Mouse (Mus musculus) embryonic facial prominence, embryonic 10.5 days (tissue): ENCODE measurements around the gene Lrrc26. TPM values are rescaled to one million over a fixed set of nuclear protein-coding genes. Genes with fewer than 3 reads are reported as not detected.

Source experiments
- DNase-seq: peaks from one replicate; pipeline ENCODE4 v3.0.0-alpha.2; 2017; ENCODE audit warnings: low spot score
- H3K27ac ChIP-seq: fragments of 300-500 bp; sonication (generic); replicated peaks from 2 replicates; pipeline ENCODE4 v1.5.1; 2016; ENCODE audit warnings: mild to moderate bottlenecking
- H3K27me3 ChIP-seq: fragments of 300-500 bp; sonication (generic); replicated peaks from 2 replicates; pipeline ENCODE4 v1.6.1; 2016; ENCODE audit warnings: low read depth, mild to moderate bottlenecking; ENCODE audit not compliant: poor library complexity, severe bottlenecking
- H3K36me3 ChIP-seq: fragments of 300-500 bp; sonication (generic); replicated peaks from 2 replicates; pipeline ENCODE4 v1.6.1; 2016; ENCODE audit warnings: mild to moderate bottlenecking, moderate library complexity
- H3K4me1 ChIP-seq: fragments of 300-500 bp; sonication (generic); 2 replicates; pipeline ENCODE4 v1.6.1; 2016
- H3K4me3 ChIP-seq: fragments of 300-500 bp; sonication (generic); 2 replicates; pipeline ENCODE4 v1.5.1; 2016; ENCODE audit warnings: mild to moderate bottlenecking, moderate library complexity
- H3K9me3 ChIP-seq: fragments of 300-500 bp; sonication (generic); 2 replicates; pipeline ENCODE4 v1.6.1; 2016; ENCODE audit warnings: mild to moderate bottlenecking
- WGBS: fragments of 180-500 bp; shearing (Covaris S2); methylation state at CpG from one replicate; pipeline ENCODE4 v1.1.7; 2016; 5-methylcytosine and 5-hydroxymethylcytosine counted together
- polyA plus RNA-seq: library from polyadenylated mRNA; unstranded; fragments of >200 nt; fragmentation: Nextera tagmentation; extraction: Ambion mirVana; gene quantifications from 2 replicates; pipeline ENCODE4 v1.2.1, GENCODE M21; 2016

Gene Lrrc26
- polyA plus RNA-seq, 1 experiment from 2014 or later: not detected

- H3K27ac ChIP-seq: no peak overlapping the region
- no peak overlapping the region for H3K4me3 ChIP-seq
- WGBS: 53% methylated on average over 2 of the region's 2 CpGs
Observed at GRCm38 (mm10) chr2:25258887-25259286, 30.8 kb upstream of the Lrrc26 start.

GRCm38 (mm10) chr2:25261870-25262269, 27.8 kb upstream of the Lrrc26 start:
- WGBS: 51% methylated on average over 12 of the region's 12 CpGs
- peaks cover 47% of the 10 kb centered on the region for H3K4me1 ChIP-seq
- no peaks in the 10 kb centered on the region for H3K9me3 ChIP-seq
- H3K4me3 ChIP-seq: peak overlapping the region; percentile 85
- H3K36me3 ChIP-seq: peaks cover 2% of the 10 kb centered on the region; the same call in 1 of the 2 replicates
- no peak for DNase-seq
- H3K27me3 ChIP-seq: peaks cover 28% of the 10 kb centered on the region
- peak overlapping the region; percentile 78 for H3K27ac ChIP-seq

More at GRCm38 (mm10) chr2:25258887-25259286, 30.8 kb upstream of the Lrrc26 start:
- Histone ChIP-seq H3K36me3 (no peaks in the 10 kb centered on the region), H3K4me1 (peaks cover 39% of the 10 kb centered on the region), H3K27me3 (peaks cover 14% of the 10 kb centered on the region), H3K9me3 (no peaks in the 10 kb centered on the region)
- DNase-seq: no peak

- WGBS: under 1% methylated on average over 39 of the region's 39 CpGs
- H3K27me3 ChIP-seq: peaks cover 28% of the 10 kb centered on the region
- peaks cover 52% of the 10 kb centered on the region for H3K4me1 ChIP-seq
- H3K9me3 ChIP-seq: no peaks in the 10 kb centered on the region
- H3K27ac ChIP-seq: peak within 1 kb of the TSS; percentile 78
- peak; percentile 95 for DNase-seq
- H3K4me3 ChIP-seq: peak within 1 kb of the TSS; percentile 85
- H3K36me3 ChIP-seq: peaks cover 6% of the 10 kb centered on the region; the same call in 1 of the 2 replicates
Observed at GRCm38 (mm10) chr2:25262291-25262767, 27.4 kb upstream of the Lrrc26 start, which contains the start of gene Tprn. TSS of gene Tprn (plus strand) at chr2:25262618.

- peak overlapping the region; percentile 78 for H3K27ac ChIP-seq
- WGBS: under 1% methylated on average over 82 of the region's 82 CpGs
- H3K9me3 ChIP-seq: no peaks in the 10 kb centered on the region
- H3K4me1 ChIP-seq: peaks cover 52% of the 10 kb centered on the region
- H3K4me3 ChIP-seq: peak overlapping the region; percentile 85
- peaks cover 12% of the 10 kb centered on the region for H3K36me3 ChIP-seq
- peak; percentile 64 for DNase-seq
- peaks cover 28% of the 10 kb centered on the region for H3K27me3 ChIP-seq
Observed at GRCm38 (mm10) chr2:25262795-25263622, 26.7 kb upstream of the Lrrc26 start.

- Histone ChIP-seq H3K9me3 (no peaks in the 10 kb centered on the region), H3K4me3 (peak overlapping the region; percentile 85), H3K27ac (no peak overlapping the region), H3K36me3 (peaks cover 20% of the 10 kb centered on the region), H3K27me3 (peaks cover 28% of the 10 kb centered on the region), H3K4me1 (peaks cover 52% of the 10 kb centered on the region)
- no peak for DNase-seq
- WGBS: 19% methylated on average over 12 of the region's 12 CpGs
Observed at GRCm38 (mm10) chr2:25263623-25264285, 26.0 kb upstream of the Lrrc26 start.

GRCm38 (mm10) chr2:25264286-25264660, 25.4 kb upstream of the Lrrc26 start:
- no peak for DNase-seq

GRCm38 (mm10) chr2:25264851-25265250, 24.9 kb upstream of the Lrrc26 start:
- peak overlapping the region; percentile 29; the same call in 1 of the 2 replicates for H3K4me3 ChIP-seq
- H3K27me3 ChIP-seq: peaks cover 28% of the 10 kb centered on the region
- WGBS: 73% methylated on average over 3 of the region's 3 CpGs
- no peak overlapping the region for H3K27ac ChIP-seq
- DNase-seq: no peak
- no peaks in the 10 kb centered on the region for H3K9me3 ChIP-seq
- peaks cover 52% of the 10 kb centered on the region for H3K4me1 ChIP-seq
- H3K36me3 ChIP-seq: peaks cover 31% of the 10 kb centered on the region

More at GRCm38 (mm10) chr2:25264286-25264660, 25.4 kb upstream of the Lrrc26 start:
- WGBS: 78% methylated on average over 5 of the region's 5 CpGs
- Histone ChIP-seq H3K4me1 (peaks cover 52% of the 10 kb centered on the region), H3K27ac (no peak overlapping the region), H3K36me3 (peaks cover 25% of the 10 kb centered on the region), H3K27me3 (peaks cover 28% of the 10 kb centered on the region), H3K9me3 (no peaks in the 10 kb centered on the region), H3K4me3 (peak overlapping the region; percentile 85)

GRCm38 (mm10) chr2:25265897-25266656, 23.6 kb upstream of the Lrrc26 start:
- H3K36me3 ChIP-seq: peaks cover 43% of the 10 kb centered on the region
- H3K4me3 ChIP-seq: peak overlapping the region; percentile 19; the same call in 1 of the 2 replicates
- no peak overlapping the region for H3K27ac ChIP-seq
- WGBS: 66% methylated on average over 6 of the region's 6 CpGs
- no peak for DNase-seq
- peaks cover 28% of the 10 kb centered on the region for H3K27me3 ChIP-seq
- H3K4me1 ChIP-seq: peaks cover 55% of the 10 kb centered on the region
- H3K9me3 ChIP-seq: no peaks in the 10 kb centered on the region

GRCm38 (mm10) chr2:25266720-25267119, 23.0 kb upstream of the Lrrc26 start:
- no peak for DNase-seq

GRCm38 (mm10) chr2:25267241-25267640, 22.5 kb upstream of the Lrrc26 start:
- Histone ChIP-seq H3K36me3 (peaks cover 45% of the 10 kb centered on the region), H3K9me3 (no peaks in the 10 kb centered on the region), H3K27me3 (peaks cover 28% of the 10 kb centered on the region), H3K4me3 (0 out of 2 replicates have a peak overlapping the region, but pooled peaks have one; percentile 12), H3K4me1 (peaks cover 55% of the 10 kb centered on the region), H3K27ac (no peak overlapping the region)
- DNase-seq: no peak

More at GRCm38 (mm10) chr2:25266720-25267119, 23.0 kb upstream of the Lrrc26 start:
- no peaks in the 10 kb centered on the region for H3K9me3 ChIP-seq
- H3K36me3 ChIP-seq: peaks cover 45% of the 10 kb centered on the region
- H3K4me3 ChIP-seq: peak overlapping the region; percentile 12; the same call in 1 of the 2 replicates
- 72% methylated on average over 2 of the region's 2 CpGs for WGBS
- no peak overlapping the region for H3K27ac ChIP-seq
- peaks cover 28% of the 10 kb centered on the region for H3K27me3 ChIP-seq
- peaks cover 60% of the 10 kb centered on the region for H3K4me1 ChIP-seq

- Histone ChIP-seq H3K4me1 (peaks cover 56% of the 10 kb centered on the region), H3K27ac (no peak overlapping the region), H3K9me3 (no peaks in the 10 kb centered on the region), H3K27me3 (peaks cover 25% of the 10 kb centered on the region), H3K36me3 (peaks cover 45% of the 10 kb centered on the region), H3K4me3 (0 out of 2 replicates have a peak overlapping the region, but pooled peaks have one; percentile 13)
- 72% methylated on average over 4 of the region's 4 CpGs for WGBS
- no peak for DNase-seq
Observed at GRCm38 (mm10) chr2:25267746-25268309, 21.9 kb upstream of the Lrrc26 start.
